Mouse (Mus musculus) 3T3-L1 (cell line): ENCODE results near the gene Arfgap3.

Source experiments
- DNase-seq: peaks from one replicate; pipeline ENCODE4 v3.0.0-alpha.2; 2015; ENCODE audit warnings: low read depth, low spot score

The Arfgap3 gene

DNA sequence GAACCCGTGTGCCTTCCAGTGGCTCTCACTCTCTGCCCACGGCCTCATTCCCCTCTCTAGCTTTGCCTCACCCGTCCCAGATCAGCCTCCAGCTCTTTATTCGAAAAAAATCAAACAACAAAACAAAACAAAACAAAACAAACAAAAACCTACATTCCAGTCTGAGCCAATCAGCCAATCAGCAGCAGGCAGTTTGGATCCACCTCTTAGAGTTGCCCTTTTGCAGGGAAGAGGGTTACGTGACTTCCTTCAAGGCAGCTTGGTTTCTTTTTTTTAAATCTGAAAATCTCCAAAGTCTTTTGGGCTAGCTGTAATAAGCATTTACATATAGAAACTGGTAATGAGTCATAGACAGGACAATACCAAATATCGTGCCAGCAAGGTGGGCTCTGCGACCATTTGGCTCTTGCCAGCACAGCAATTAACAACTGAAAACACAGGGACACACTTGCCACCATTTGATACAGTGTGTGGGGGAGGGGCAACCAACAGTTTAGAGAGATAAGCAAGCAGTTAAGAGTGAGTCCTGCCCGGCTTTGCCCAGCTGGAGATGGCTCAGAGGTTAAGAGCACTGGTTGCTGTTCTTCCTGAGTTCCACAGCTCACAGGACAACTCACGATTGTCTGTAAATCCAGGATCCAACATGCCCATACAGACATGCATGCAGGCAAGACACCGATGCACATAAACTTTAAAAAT, 95.5 kb downstream of the Arfgap3 start:
- DNase-seq = no peak

DNA sequence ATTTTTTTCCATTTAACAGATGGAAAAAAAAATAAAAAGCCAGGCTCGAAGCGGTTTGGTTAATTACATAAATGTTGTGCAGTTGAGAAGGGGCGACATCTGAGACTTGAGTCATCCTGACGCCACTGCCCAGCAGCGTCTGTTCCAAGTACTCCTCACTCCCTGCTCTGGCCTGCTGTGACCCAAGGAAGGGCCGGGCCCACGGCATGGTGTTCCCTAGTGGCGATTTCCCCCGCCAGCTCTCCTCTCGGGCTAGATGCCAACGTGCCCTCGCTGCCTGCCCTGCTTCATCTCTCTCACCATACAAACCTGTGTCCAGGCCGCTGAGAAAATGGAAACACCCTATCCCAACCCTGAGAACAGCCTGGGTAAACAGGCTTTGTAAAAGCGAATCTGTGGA, 98.0 kb downstream of the Arfgap3 start:
- no peak for DNase-seq

DNA sequence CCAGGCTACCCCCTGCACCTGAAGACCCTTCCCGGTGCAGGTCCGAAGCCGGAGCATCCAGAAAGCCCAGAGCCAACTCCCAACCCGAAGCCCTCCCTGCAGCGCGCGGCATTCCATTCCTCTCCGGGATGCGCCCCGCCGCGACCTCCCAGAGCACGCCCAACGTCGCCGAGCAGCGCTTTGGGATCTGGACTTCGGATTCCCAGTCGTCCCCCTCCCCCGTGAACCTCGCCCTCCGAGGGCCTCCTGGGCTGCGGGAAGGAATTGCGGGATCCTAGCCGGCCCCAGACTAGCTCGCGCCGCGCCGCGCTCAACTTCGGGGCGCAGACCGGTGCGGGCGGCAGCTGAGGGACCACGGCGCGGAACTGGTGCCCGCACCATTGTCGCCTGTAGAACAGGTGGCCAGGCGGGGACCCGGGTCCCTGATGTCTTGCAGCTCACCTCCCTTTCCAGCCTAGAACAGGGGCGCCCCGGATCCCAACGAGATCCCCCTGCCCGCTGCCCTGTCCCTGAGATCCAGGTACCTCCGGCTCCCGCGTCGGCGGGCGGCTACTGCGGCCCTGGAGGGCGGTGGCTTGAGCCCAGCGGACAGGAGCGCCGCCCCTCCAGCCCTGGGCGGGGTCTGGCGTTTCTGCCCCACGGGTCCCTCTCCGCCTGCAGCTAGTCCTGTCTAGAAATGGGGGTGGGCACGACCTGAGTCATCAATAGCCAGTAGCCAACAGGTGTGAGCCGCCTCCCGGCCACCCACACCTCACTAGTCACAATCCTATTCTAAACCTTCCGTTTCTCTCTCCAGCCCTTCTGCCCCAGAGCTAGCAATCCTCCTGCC, 98.7 kb downstream of the Arfgap3 start, which contains the start of gene A4galt:
TSS of gene A4galt (minus strand) at position 599 of the 829 bp plus-strand sequence.
- no peak for DNase-seq

DNA sequence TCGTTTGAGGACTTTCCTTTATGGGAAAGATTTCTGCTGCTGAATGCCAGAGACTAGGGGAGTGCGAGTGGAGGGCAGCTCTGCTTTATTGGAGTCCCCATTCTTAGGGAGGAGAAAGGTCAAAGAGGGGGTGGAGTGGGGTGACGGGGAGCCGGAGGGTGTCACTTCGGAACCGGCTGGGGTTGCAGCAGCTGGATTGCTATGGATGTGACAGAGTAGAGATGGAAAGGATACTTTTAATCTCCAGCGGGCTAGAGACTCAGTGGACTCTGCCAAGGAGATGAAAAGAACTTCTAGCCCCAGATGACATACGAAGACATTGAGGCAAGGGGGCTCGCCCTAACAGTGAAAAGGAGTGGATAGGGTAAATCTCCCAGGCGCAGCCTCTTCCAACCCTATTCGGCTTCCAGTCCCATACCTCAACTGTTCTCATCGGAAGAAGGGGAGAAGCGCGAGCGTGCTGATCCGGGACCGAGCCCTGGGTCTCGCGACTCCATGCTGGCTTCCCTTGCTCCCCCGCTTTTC, 99.3 kb downstream of the Arfgap3 start:
- DNase-seq = no peak
